Mouse (Mus musculus): Measurements from ENCODE around the gene Coq8b. TPM values are rescaled to one million over a fixed set of nuclear protein-coding genes. Genes with fewer than 3 reads are reported as not detected.

The Coq8b gene
- total RNA-seq, 1 experiment from 2014 or later = 90.3 TPM

Small RNA genes lying within 50 kb of the gene (microRNA-seq; reads per million reads assigned to microRNA genes)
- gene Mir1191 = 0 to 0.36 reads per million in 2 experiments

Other genes with a start within 250 kb of the Coq8b start
- gene Cyp2a12, start 203.9 kb upstream of the Coq8b start, total RNA-seq (2021) = 1.8 and 9.6 TPM in 2 replicates
- 1,420 and 1,521 TPM in 2 replicates for gene Cyp2f2, start 113.1 kb upstream of the Coq8b start, total RNA-seq (2021)
- not detected in 2 replicates for gene Cyp2t4, start 79.3 kb upstream of the Coq8b start, total RNA-seq (2021)
- 108 and 120 TPM in 2 replicates for gene Egln2, start 66.2 kb upstream of the Coq8b start, total RNA-seq (2021)
- 65.7 and 78.2 TPM in 2 replicates for gene Rab4b, start 54.1 kb upstream of the Coq8b start, total RNA-seq (2021)
- gene Gm21983, start 51.9 kb upstream of the Coq8b start, total RNA-seq (2021) = 0.62 TPM in 1 of 2 replicates, not detected in the other
- not detected in 2 replicates for gene Mia, start 51.9 kb upstream of the Coq8b start, total RNA-seq (2021)
- 23.6 and 28.0 TPM in 2 replicates for gene BC024978, start 37.2 kb upstream of the Coq8b start, total RNA-seq (2021)
- gene Snrpa, start 36.8 kb upstream of the Coq8b start, total RNA-seq (2021) = 108 and 114 TPM in 2 replicates
- 15.9 and 18.3 TPM in 2 replicates for gene Itpkc, start 4.4 kb upstream of the Coq8b start, total RNA-seq (2021)
- gene Numbl, start 25.4 kb downstream of the Coq8b start, total RNA-seq (2021) = 8.4 and 12.6 TPM in 2 replicates
- 62.9 and 66.6 TPM in 2 replicates for gene Ltbp4, start 104.7 kb downstream of the Coq8b start, total RNA-seq (2021)
- gene Shkbp1, start 123.0 kb downstream of the Coq8b start, total RNA-seq (2021) = 23.3 and 28.6 TPM in 2 replicates
- 0.91 TPM in 1 of 2 replicates, not detected in the other for gene Gm20479, start 124.4 kb downstream of the Coq8b start, total RNA-seq (2021)
- gene Sptbn4, start 214.7 kb downstream of the Coq8b start, total RNA-seq (2021) = 0.62 and 2.1 TPM in 2 replicates
- gene Blvrb, start 215.0 kb downstream of the Coq8b start, total RNA-seq (2021) = 51.7 and 52.7 TPM in 2 replicates
- 18.5 and 19.6 TPM in 2 replicates for gene Sertad3, start 240.7 kb downstream of the Coq8b start, total RNA-seq (2021)

Measured in adrenal gland, postnatal 25 days (tissue).